Mouse (Mus musculus): Measurements from ENCODE around the gene Crip3. TPM values are rescaled to one million over a fixed set of nuclear protein-coding genes. Genes with fewer than 3 reads are reported as not detected.

The Crip3 gene
- total and polyA plus RNA-seq, 3 experiments, result not detected

- H3K9me3 ChIP-seq (replicated peaks; ENCODE audit: insufficient read depth, low read length), result no peaks in the 10 kb centered on the region
- no peak overlapping the region for H3K4me3 ChIP-seq (ENCODE audit: control insufficient read depth in 1 of 2, insufficient read depth in 1 of 2, low read depth in 2 of 2, low read length in 2 of 2)
- H3K9ac ChIP-seq (ENCODE audit: control insufficient read depth, low read depth, low read length, poor library complexity, severe bottlenecking), result no peak overlapping the region
- H3K79me2 ChIP-seq (ENCODE audit: control insufficient read depth, insufficient read depth, low read length, poor library complexity), result no peaks in the 10 kb centered on the region
- 0 out of 2 replicates have a peak, but pooled peaks have one; percentile 3 for TF ChIP-seq SMC3 (IDR thresholded peaks at IDR 0.05; ENCODE audit: low read depth, low read length)
- no peak for TF ChIP-seq ZKSCAN1 (IDR thresholded peaks at IDR 0.05; ENCODE audit: low read depth, low read length)
- peak; percentile 36 for TF ChIP-seq RAD21 (IDR thresholded peaks at IDR 0.05; ENCODE audit: low read depth, low read length)
- no peak for TF ChIP-seq UBTF (IDR thresholded peaks at IDR 0.05; ENCODE audit: borderline replicate concordance, insufficient read depth, low read depth, low read length)
- TF ChIP-seq SIN3A (IDR thresholded peaks at IDR 0.05; ENCODE audit: low read length), result no peak
- TF ChIP-seq CTCF (IDR thresholded peaks at IDR 0.05 in 2 of 3, conservative IDR thresholded peaks at IDR 0.05 in 1 of 3; ENCODE audit: control insufficient read depth in 1 of 3, insufficient read depth in 1 of 3, low read depth in 2 of 3, low read length in 3 of 3, poor library complexity in 1 of 3, severe bottlenecking in 1 of 3), result peak; percentile 4 to 42 (median 39); a peak in 5 of 6 replicates
- H3K27ac ChIP-seq (ENCODE audit: control insufficient read depth, low read depth, low read length), result no peak overlapping the region
- peak; percentile 19 for DNase-seq (ENCODE audit: low read depth, low spot score)
- H3K4me1 ChIP-seq (ENCODE audit: control insufficient read depth in 1 of 2, insufficient read depth in 2 of 2, low read length in 2 of 2), result no peaks in the 10 kb centered on the region
- H3K27me3 ChIP-seq (ENCODE audit: control insufficient read depth in 1 of 2, insufficient read depth in 2 of 2, low read length in 2 of 2), result no peaks in the 10 kb centered on the region
- peaks cover 0 to 7% of the 10 kb centered on the region in 2 experiments; a peak in 2 of 4 replicates for H3K36me3 ChIP-seq (ENCODE audit: control insufficient read depth in 1 of 2, insufficient read depth in 2 of 2, low read length in 2 of 2)
These were observed 20.2 kb upstream of the Crip3 start for GRCm38 (mm10) chr17:46408478-46408877.

GRCm38 (mm10) chr17:46418628-46419027 is 10.1 kb upstream of the Crip3 start:
- no peaks in the 10 kb centered on the region for H3K9me3 ChIP-seq (replicated peaks; ENCODE audit: insufficient read depth, low read length)
- H3K9ac ChIP-seq (ENCODE audit: control insufficient read depth, low read depth, low read length, poor library complexity, severe bottlenecking), result no peak overlapping the region
- H3K79me2 ChIP-seq (ENCODE audit: control insufficient read depth, insufficient read depth, low read length, poor library complexity), result no peaks in the 10 kb centered on the region
- H3K27ac ChIP-seq (ENCODE audit: control insufficient read depth, low read depth, low read length), result no peak overlapping the region
- no peak overlapping the region for H3K4me3 ChIP-seq (ENCODE audit: control insufficient read depth in 1 of 2, insufficient read depth in 1 of 2, low read depth in 2 of 2, low read length in 2 of 2)
- DNase-seq (ENCODE audit: low read depth, low spot score), result no peak
- H3K36me3 ChIP-seq (ENCODE audit: control insufficient read depth in 1 of 2, insufficient read depth in 2 of 2, low read length in 2 of 2), result peaks cover 0 to 2% of the 10 kb centered on the region in 2 experiments; a peak in 1 of 4 replicates
- no peaks in the 10 kb centered on the region; a peak in 1 of 4 replicates for H3K4me1 ChIP-seq (ENCODE audit: control insufficient read depth in 1 of 2, insufficient read depth in 2 of 2, low read length in 2 of 2)
- no peaks in the 10 kb centered on the region for H3K27me3 ChIP-seq (ENCODE audit: control insufficient read depth in 1 of 2, insufficient read depth in 2 of 2, low read length in 2 of 2)
- TF ChIP-seq MAFK (IDR thresholded peaks at IDR 0.05; ENCODE audit: borderline replicate concordance, low read depth, low read length) (no peak), CHD1 (IDR thresholded peaks at IDR 0.05; ENCODE audit: low read depth, low read length) (no peak), TAL1 (IDR thresholded peaks at IDR 0.05; ENCODE audit: low read length) (no peak), SIN3A (IDR thresholded peaks at IDR 0.05; ENCODE audit: low read length) (no peak), POLR2AphosphoS5 (IDR thresholded peaks at IDR 0.05; ENCODE audit: borderline replicate concordance, low read depth, low read length) (no peak), TCF12 (IDR thresholded peaks at IDR 0.05; ENCODE audit: low read depth, low read length) (no peak), MAZ (IDR thresholded peaks at IDR 0.05; ENCODE audit: low read depth, low read length) (no peak), HCFC1 (IDR thresholded peaks at IDR 0.05; ENCODE audit: low read depth, low read length) (no peak), MYC (IDR thresholded peaks at IDR 0.05; ENCODE audit: low read depth, low read length) (no peak), EP300 (IDR thresholded peaks at IDR 0.05; ENCODE audit: low read depth in 1 of 2, low read length in 2 of 2) (no peak), MAX (IDR thresholded peaks at IDR 0.05; ENCODE audit: low read length) (no peak), MYB (IDR thresholded peaks at IDR 0.05; ENCODE audit: low read depth, low read length) (no peak), ELF1 (IDR thresholded peaks at IDR 0.05; ENCODE audit: low read depth, low read length) (no peak), CTCF (IDR thresholded peaks at IDR 0.05 in 2 of 3, conservative IDR thresholded peaks at IDR 0.05 in 1 of 3; ENCODE audit: control insufficient read depth in 1 of 3, insufficient read depth in 1 of 3, low read depth in 2 of 3, low read length in 3 of 3, poor library complexity in 1 of 3, severe bottlenecking in 1 of 3) (no peak), NRF1 (IDR thresholded peaks at IDR 0.05; ENCODE audit: insufficient read depth, low read depth, low read length, poor library complexity, severe bottlenecking) (no peak)
